Mouse (Mus musculus): ENCODE results near the gene Ntmt1.

Gene Ntmt1

DNA sequence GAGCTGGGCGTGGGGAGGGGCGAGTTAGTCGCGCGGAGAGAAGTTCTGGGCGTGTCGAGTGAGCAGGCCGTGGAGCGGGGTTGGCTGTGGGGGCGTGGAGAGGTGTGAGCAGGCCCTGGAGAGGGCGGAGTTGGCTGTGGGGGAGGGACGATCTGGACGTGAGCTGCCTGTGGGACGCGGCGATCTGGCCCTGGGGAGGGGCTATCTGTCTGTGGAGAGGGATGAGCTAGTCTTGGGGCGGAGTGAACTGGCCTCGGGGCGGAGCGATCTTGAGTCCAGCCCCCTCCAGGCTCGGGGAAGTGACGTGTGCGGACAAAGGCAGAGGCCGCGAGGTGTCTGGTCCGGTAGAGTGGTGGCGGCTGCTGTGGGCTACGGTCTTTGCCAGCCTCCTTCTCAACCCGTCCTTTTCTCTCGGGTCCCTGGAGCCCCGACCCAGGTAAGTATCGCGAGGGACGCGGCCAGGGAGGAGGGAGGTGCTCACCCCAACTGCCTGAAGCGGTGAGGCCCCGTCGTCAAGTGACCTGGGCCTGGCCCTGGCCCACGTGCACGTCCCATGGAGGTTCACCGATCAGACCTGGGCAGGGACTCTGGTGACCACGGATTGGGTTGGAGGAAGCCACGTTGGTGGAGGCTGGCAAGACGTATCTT is at the start of gene Ntmt1:
TSS of gene Ntmt1 (plus strand) at position 179 of the 648 bp plus-strand sequence.
- DNase-seq = peak; percentile 98

DNA sequence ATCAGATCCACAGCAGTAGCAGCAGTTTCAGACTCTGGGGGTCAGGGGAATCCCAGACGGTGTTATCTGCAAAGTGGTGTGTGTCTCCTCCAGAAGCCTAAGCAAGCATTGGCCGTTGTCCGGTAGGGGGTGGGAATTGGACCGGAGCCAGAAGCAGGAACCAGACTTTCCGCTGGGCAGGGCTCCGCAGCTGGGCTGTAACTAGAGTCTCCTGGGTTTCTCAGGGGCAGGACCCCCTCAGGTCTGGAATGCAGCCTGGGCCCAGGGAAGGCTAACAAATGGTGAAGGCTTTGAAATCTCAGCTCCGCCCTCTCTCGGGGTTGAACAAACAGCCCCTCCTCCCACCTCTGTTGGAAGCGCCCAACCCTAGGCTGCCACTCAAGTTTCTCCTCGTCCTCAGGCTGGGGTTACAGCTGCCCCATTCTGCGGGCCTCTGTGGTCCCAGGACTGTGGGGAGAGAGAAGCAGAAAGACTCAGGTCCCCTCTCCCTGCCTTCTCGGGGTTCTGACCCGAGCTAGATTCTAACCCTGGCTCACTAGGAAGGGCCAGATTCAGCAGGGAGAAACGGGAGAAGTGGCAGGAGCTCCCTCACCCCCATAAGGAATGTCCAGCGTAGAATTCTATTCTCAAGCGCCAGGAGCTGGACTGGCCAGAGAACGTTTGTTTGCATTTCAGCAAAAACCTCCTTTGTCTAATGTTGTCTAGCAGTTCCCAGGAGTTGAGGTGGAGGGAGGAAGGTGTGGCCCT is 49.1 kb upstream of the Ntmt1 start:
- peak; percentile 73 for DNase-seq

GRCm38 (mm10) chr2:30759088-30759374 is 48.6 kb upstream of the Ntmt1 start:
- DNase-seq = no peak

GRCm38 (mm10) chr2:30759442-30759841 is 48.2 kb upstream of the Ntmt1 start:
- DNase-seq = no peak

- no peak for DNase-seq
Observed at GRCm38 (mm10) chr2:30759858-30760547, 47.6 kb upstream of the Ntmt1 start.

DNA sequence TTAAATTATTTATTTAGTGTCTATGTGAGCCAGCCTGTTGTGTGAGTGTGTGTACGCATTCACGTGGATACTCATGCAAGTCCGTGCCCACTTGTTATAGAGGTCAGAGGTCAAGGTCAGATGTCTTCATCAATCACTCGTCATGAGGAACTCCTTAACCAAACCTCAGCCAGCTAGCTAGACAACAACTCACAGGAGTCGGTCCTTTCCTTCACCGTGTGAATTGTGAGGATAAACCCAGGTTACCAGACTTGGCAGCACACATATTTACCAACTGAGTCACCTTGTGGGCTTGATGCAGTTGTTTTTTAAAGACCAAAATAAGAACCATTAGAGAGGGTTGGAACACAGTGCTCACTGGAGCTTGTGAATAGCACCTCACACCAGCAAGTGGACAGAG is 46.9 kb upstream of the Ntmt1 start:
- DNase-seq = no peak

DNA sequence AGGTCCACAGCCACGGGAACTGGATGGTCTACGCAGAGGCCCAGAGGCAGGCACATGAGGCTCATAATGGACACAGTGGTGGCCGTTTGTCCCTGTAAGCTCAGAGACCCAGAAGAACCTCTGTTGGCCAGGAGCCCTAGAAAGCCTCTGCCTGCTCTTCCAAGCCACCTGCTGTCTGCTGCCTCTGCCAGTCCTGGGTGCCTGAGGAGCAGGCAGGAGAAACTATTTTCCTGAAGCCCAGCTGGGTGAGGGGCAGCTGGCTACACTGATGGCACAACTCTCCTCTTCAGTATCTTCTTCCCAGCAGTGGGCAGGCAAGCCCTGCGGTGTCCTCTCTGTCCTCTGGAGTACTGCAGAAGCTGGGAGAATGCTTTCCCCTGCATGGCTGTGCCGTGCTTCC is 41.2 kb upstream of the Ntmt1 start:
- no peak for DNase-seq

DNA sequence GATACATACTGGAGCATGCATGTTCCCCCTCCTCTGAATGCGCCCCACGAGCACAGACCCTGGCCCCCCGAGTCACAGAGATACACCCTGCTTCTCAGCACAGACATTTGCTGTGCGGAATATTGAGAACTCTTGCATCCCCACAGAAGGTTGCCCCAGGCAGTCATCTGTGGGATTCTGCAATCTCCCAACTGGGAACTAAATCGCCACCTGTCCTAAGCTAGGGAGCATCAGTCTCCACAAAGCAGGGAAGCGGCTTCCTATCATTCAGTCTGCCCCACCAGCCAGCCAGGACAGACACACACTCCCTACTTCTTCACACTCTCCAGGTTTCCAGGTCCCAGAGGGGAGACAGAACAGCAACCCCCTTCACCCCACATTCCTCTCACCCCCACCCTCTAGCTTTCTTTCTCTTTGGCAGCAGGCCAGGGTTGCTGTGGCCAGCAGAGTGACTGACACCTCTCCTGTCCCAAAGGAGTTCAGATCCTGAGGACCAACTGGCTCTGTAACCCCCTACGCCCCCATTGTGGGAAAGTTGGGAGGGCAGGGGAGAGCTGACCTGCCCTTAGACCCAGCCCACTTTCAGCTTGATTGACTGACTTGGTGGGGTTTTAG is 39.9 kb upstream of the Ntmt1 start:
- DNase-seq = no peak

GRCm38 (mm10) chr2:30768529-30768928 is 39.1 kb upstream of the Ntmt1 start:
- no peak for DNase-seq

- no peak for DNase-seq
Observed at GRCm38 (mm10) chr2:30769187-30769586, 38.4 kb upstream of the Ntmt1 start.

DNA sequence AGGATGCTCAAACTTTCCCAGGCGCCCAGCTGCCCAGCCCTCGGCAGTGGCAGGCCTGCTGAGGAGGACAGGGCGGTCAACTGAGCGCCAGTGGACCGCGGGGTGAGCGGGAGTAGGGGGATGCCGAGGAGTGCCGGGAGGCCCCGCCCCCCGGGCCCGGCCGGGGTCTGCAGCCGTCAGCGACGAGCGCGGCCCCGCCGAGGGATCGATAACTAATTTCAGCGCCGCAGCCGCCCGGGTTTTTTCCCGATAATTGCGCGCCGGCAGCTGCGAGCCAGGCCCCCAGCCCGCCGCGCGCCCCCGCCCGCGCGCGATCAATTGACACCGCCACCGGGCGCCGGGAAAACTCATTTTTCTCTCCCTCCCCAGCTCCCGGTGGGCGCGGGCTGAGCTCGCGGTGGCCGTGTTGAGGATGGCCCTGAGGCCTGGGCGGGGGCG is 36.2 kb upstream of the Ntmt1 start:
- peak; percentile 47 for DNase-seq

GRCm38 (mm10) chr2:30771806-30772460 is 35.7 kb upstream of the Ntmt1 start:
- peak; percentile 56 for DNase-seq

DNA sequence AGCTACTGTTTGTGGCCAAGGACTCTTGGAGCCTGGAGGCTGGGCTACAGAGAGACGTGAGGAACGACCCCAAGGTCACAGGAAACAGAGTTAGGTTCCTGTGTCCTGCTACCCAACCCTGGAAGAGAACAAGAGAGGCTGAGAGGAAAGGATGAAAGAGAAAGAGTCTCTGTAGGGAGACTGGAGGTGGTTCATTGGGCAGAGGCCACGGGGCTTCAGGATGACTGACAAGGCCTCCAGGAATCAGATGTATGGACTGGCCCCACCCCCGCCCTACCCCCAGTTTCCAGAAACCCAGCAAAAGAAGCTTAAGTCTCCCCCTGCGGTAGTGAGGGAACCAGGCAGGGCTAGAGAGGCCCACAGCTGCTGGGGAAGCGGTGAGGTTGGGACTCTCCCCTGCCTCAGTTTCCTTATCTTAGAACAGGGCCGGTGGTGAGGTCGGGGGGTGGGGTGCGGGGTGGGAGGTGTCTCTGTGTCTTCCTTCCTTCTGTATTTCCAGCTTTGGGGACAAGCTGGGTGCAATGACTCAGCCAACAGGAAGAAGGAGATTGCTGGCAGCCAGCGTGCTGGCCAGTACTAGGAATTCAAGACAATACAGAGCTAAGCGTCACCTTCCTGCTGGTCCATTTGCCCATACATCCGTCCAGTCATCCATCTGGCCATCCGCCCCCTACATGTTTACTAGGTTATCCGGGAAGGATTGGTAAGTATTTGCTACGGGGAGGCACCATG is 34.9 kb upstream of the Ntmt1 start:
- no peak for DNase-seq

- DNase-seq = no peak
Observed at GRCm38 (mm10) chr2:30773313-30774005, 34.2 kb upstream of the Ntmt1 start.

DNA sequence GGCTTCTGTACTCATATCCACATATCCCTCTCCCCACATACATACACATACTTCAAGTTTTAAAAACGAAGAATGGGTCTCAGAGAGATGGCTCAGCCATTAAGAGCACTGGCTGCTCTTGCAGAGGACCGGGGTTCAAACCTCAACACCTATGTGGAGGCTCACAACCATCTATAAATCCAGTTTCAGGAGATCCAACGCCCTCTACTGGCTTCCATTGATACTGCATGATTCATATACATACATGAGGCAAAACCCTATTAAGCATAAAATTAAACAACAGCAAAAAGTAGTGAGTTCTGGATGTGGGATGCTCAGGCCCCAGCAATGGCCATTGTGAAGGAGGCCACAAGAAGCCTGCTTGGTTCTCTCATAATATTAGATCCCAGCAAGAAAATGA is 31.7 kb upstream of the Ntmt1 start:
- DNase-seq = no peak

- no peak for DNase-seq
Observed at GRCm38 (mm10) chr2:30777266-30777665, 30.4 kb upstream of the Ntmt1 start.

DNA sequence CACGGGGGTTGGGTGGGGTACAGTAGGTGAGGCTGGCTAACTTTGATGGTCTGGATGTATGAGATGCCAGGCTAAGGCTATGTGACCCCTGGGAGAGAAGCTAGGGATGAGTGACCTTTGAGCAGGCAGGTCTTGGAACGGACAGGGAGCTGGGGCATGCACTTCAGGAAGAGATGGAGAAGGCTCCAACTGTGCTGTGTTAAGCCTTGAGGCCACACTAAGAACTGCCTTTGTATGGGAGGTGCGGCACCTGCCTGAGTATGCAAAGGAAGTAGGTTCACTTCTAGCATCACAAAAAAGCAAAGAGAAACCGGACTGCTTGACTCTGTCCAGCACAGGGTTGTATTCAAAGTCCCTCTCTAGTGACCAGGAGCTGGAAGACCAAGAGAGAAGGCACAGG is 29.4 kb upstream of the Ntmt1 start:
- DNase-seq = no peak

- DNase-seq = no peak
Observed at GRCm38 (mm10) chr2:30779241-30779640, 28.4 kb upstream of the Ntmt1 start.

GRCm38 (mm10) chr2:30782312-30783290 is 25.0 kb upstream of the Ntmt1 start:
- no peak for DNase-seq

- DNase-seq = peak; percentile 74
Observed at GRCm38 (mm10) chr2:30783346-30783745, 24.3 kb upstream of the Ntmt1 start.

Measured in right cerebral cortex, postnatal 14 days (tissue).